Mouse (Mus musculus): ENCODE measurements at regions not wholly inside any gene's neighbourhood (a gene's known extent, or its start where the extent isn't known, plus 50 kb on each side); places are given as distances from the start of the nearest gene placed in this dataset.

GRCm38 (mm10) chr1:75786173-75786820, 240.2 kb downstream of the Slc4a3 start:
- 43% methylated on average over 10 of the region's 10 CpGs for WGBS
- peak; percentile 34; the same call in 1 of the 2 replicates for ATAC-seq

DNA sequence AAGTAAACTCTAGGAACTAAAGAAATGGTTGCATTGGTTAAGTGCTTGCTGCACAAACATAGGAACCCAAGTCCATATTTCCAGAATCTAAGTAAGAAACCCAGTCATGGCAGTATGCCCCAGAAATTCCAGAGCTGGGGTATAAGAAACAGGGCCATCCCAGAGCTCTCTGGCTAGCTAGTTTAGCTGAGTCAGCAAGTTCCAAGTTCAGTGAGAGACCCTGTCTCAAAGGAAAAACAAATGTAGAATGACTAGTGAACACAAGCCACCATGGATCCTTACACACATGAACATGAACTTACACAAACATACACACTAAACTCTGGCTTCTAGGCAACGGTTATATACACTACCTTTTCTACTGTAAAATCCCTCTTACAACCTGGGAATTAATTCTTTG, 245.4 kb downstream of the Slc4a3 start:
- no peaks in the 10 kb centered on the region for H3K36me3 ChIP-seq
- ATAC-seq, result no peak
- H3K4me3 ChIP-seq (replicated peaks), result no peak overlapping the region
- peaks cover 6% of the 10 kb centered on the region; the same call in 1 of the 2 replicates for H3K9me3 ChIP-seq
- H3K27ac ChIP-seq, result no peak overlapping the region
- no peak overlapping the region for H3K4me2 ChIP-seq (replicated peaks)
- WGBS, result 80% methylated on average over 1 of the region's 1 CpGs
- H3K27me3 ChIP-seq, result no peaks in the 10 kb centered on the region
- H3K9ac ChIP-seq (replicated peaks), result no peak overlapping the region
- H3K4me1 ChIP-seq (replicated peaks), result no peaks in the 10 kb centered on the region

More at GRCm38 (mm10) chr1:75786173-75786820, 240.2 kb downstream of the Slc4a3 start:
- no peaks in the 10 kb centered on the region for H3K4me1 ChIP-seq (replicated peaks)
- H3K4me2 ChIP-seq (replicated peaks), result no peak overlapping the region
- no peak overlapping the region for H3K4me3 ChIP-seq (replicated peaks)
- no peaks in the 10 kb centered on the region for H3K36me3 ChIP-seq
- no peaks in the 10 kb centered on the region for H3K27me3 ChIP-seq
- H3K27ac ChIP-seq, result no peak overlapping the region
- no peak overlapping the region for H3K9ac ChIP-seq (replicated peaks)
- no peaks in the 10 kb centered on the region for H3K9me3 ChIP-seq

GRCm38 (mm10) chr1:75797793-75798192, 251.7 kb downstream of the Slc4a3 start:
- H3K27me3 ChIP-seq, result 0 out of 2 replicates have a peak, but pooled peaks cover 4% of the 10 kb centered on the region
- H3K36me3 ChIP-seq, result no peaks in the 10 kb centered on the region
- no peak overlapping the region for H3K9ac ChIP-seq (replicated peaks)
- H3K9me3 ChIP-seq, result peaks cover 3% of the 10 kb centered on the region; the same call in 1 of the 2 replicates
- H3K4me2 ChIP-seq (replicated peaks), result no peak overlapping the region
- WGBS, result 30% methylated on average over 6 of the region's 6 CpGs
- H3K4me3 ChIP-seq (replicated peaks), result no peak overlapping the region
- H3K4me1 ChIP-seq (replicated peaks), result peaks cover 18% of the 10 kb centered on the region
- no peak overlapping the region for H3K27ac ChIP-seq
- peak; percentile 63; the same call in 1 of the 2 replicates for ATAC-seq

- H3K4me1 ChIP-seq (replicated peaks), result peaks cover 23% of the 10 kb centered on the region
- H3K36me3 ChIP-seq, result no peaks in the 10 kb centered on the region
- 0 out of 2 replicates have a peak, but pooled peaks cover 4% of the 10 kb centered on the region for H3K27me3 ChIP-seq
- WGBS, result 66% methylated on average over 6 of the region's 6 CpGs
- no peaks in the 10 kb centered on the region for H3K9me3 ChIP-seq
- no peak overlapping the region for H3K4me3 ChIP-seq (replicated peaks)
- ATAC-seq, result 0 out of 2 replicates have a peak, but pooled peaks have one; percentile 30
- H3K4me2 ChIP-seq (replicated peaks), result no peak overlapping the region
- no peak overlapping the region for H3K9ac ChIP-seq (replicated peaks)
- no peak overlapping the region for H3K27ac ChIP-seq
These were observed 252.5 kb downstream of the Slc4a3 start for GRCm38 (mm10) chr1:75798375-75799099.

- Histone ChIP-seq H3K36me3 (no peaks in the 10 kb centered on the region), H3K27me3 (0 out of 2 replicates have a peak, but pooled peaks cover 4% of the 10 kb centered on the region), H3K27ac (no peak overlapping the region), H3K9me3 (no peaks in the 10 kb centered on the region), H3K4me1 (replicated peaks) (peaks cover 21% of the 10 kb centered on the region), H3K4me2 (replicated peaks) (no peak overlapping the region), H3K4me3 (replicated peaks) (no peak overlapping the region), H3K9ac (replicated peaks) (no peak overlapping the region)
- WGBS, result 15% methylated on average over 2 of the region's 2 CpGs
- 0 out of 2 replicates have a peak, but pooled peaks have one; percentile 43 for ATAC-seq
These were observed 258.4 kb downstream of the Slc4a3 start for GRCm38 (mm10) chr1:75804473-75804872.

DNA sequence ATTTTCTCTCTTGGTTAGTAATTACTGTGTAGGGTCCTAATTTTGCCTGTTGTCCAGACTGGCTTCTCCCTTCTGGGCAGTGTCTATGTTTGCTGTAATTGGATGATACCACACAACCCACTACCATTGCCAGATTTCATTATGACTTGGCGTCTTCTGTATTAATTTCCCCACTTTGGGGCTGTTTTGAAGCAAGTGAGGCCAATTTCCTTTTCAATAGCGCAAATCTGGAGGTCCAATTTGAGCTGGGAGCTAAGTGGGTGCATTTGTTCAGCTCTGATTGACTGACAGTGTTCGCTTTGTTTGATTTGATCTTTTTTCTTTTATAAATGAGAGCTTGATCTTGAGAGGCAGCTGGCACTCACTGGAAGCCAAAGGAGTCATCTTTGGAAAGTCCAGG, 266.4 kb downstream of the Slc4a3 start:
- WGBS, result 67% methylated on average over 3 of the region's 3 CpGs
- H3K4me3 ChIP-seq (replicated peaks), result no peak overlapping the region
- no peak overlapping the region for H3K4me2 ChIP-seq (replicated peaks)
- ATAC-seq, result no peak
- H3K27ac ChIP-seq, result no peak overlapping the region
- H3K4me1 ChIP-seq (replicated peaks), result no peaks in the 10 kb centered on the region
- no peaks in the 10 kb centered on the region for H3K9me3 ChIP-seq
- no peak overlapping the region for H3K9ac ChIP-seq (replicated peaks)
- H3K27me3 ChIP-seq, result no peaks in the 10 kb centered on the region
- H3K36me3 ChIP-seq, result no peaks in the 10 kb centered on the region

DNA sequence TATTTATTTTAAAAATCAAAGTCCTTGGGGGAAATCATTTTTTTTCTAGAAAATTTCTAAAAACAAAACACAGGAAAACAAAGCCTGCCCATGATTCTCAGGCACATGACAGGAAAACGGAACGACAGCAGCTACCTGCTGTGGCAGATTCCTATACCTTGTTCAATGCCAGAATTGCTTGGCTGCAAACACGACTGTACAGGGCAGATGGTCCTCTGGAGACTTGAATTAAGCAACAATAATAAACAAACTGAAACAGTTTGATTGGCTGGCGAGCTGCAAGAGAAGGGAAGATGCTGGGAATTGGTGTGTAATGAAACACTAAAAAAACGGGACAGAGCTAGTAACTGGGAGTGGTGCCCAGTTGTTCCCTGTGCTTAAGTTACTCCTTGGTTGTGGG, 280.1 kb downstream of the Slc4a3 start:
- Histone ChIP-seq H3K27ac (no peak overlapping the region), H3K4me1 (replicated peaks) (no peaks in the 10 kb centered on the region), H3K36me3 (no peaks in the 10 kb centered on the region), H3K9me3 (no peaks in the 10 kb centered on the region), H3K27me3 (0 out of 2 replicates have a peak, but pooled peaks cover 3% of the 10 kb centered on the region), H3K4me3 (replicated peaks) (no peak overlapping the region), H3K4me2 (replicated peaks) (no peak overlapping the region), H3K9ac (replicated peaks) (no peak overlapping the region)
- 75% methylated on average over 5 of the region's 5 CpGs for WGBS
- ATAC-seq, result no peak

DNA sequence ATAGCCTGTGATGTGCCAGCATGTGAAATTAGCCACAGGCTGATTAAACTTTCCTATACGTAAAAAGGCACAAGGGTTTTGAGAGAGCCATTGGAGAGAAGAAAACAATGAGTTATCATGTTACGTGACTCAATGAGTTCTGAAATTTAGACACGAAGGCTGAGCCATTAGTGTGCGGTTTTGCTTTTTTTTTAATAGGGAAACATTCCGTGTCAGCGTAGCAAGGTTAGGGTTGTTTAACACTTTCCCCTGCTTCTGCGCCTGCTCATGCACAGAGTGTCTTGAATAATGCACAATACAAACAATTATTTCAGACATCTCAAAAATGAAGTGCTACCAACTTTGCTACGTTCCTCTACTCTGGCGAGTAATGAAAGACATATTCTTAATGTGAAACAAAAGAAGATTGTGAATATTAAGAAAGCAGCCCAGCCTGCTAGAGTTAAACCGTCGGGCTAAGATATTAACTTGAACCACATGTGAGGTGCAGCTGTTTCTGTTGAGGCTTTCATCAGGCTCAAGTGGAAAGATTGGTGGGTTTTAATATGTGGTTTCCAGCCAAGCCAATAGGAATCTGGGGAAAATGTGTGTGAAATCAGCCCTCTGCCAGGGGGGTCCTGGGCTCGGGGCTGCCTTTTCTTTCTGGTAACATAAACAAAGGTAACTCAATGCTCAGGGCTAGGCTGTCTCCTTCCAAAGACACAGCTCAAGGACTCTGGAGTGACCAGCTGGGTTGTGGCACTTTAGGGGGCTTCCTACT, 287.2 kb downstream of the Slc4a3 start:
- Histone ChIP-seq H3K9me3 (no peaks in the 10 kb centered on the region), H3K4me2 (replicated peaks) (no peak overlapping the region), H3K4me1 (replicated peaks) (no peaks in the 10 kb centered on the region), H3K27ac (no peak overlapping the region), H3K27me3 (0 out of 2 replicates have a peak, but pooled peaks cover 9% of the 10 kb centered on the region), H3K4me3 (replicated peaks) (no peak overlapping the region), H3K36me3 (no peaks in the 10 kb centered on the region), H3K9ac (replicated peaks) (no peak overlapping the region)
- no peak for ATAC-seq
- 67% methylated on average over 12 of the region's 12 CpGs for WGBS

DNA sequence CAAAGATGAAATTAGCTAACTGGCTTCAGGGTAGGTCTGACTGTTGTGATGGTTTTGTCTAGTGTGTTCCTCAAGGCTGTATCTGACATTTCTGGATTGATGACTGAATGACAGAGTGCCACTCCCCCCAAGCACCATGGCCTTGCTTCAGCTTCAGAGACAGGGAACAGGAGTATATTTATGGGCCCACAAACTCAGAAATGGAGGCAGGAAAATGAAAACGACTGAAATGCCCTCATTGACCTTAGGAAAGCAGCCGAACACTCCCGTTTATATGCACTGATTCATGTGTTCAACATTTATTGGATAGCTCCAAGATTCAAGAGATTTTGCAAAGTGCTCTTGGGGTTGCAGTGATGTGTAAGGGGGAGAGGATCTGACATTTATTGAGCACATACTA, 288.3 kb downstream of the Slc4a3 start:
- no peaks in the 10 kb centered on the region for H3K4me1 ChIP-seq (replicated peaks)
- ATAC-seq, result no peak
- H3K4me2 ChIP-seq (replicated peaks), result no peak overlapping the region
- H3K36me3 ChIP-seq, result no peaks in the 10 kb centered on the region
- H3K9me3 ChIP-seq, result no peaks in the 10 kb centered on the region
- no peak overlapping the region for H3K4me3 ChIP-seq (replicated peaks)
- WGBS, result 86% methylated on average over 3 of the region's 3 CpGs
- H3K9ac ChIP-seq (replicated peaks), result no peak overlapping the region
- H3K27ac ChIP-seq, result no peak overlapping the region
- peaks cover 19% of the 10 kb centered on the region; the same call in 1 of the 2 replicates for H3K27me3 ChIP-seq

- H3K27ac ChIP-seq, result no peak overlapping the region
- WGBS, result 89% methylated on average over 11 of the region's 11 CpGs
- H3K4me1 ChIP-seq (replicated peaks), result 0 out of 2 replicates have a peak, but pooled peaks cover 11% of the 10 kb centered on the region
- no peak overlapping the region for H3K4me2 ChIP-seq (replicated peaks)
- no peaks in the 10 kb centered on the region for H3K9me3 ChIP-seq
- ATAC-seq, result no peak
- H3K27me3 ChIP-seq, result peaks cover 35% of the 10 kb centered on the region
- H3K9ac ChIP-seq (replicated peaks), result no peak overlapping the region
- H3K36me3 ChIP-seq, result no peaks in the 10 kb centered on the region
- no peak overlapping the region for H3K4me3 ChIP-seq (replicated peaks)
These were observed 293.6 kb downstream of the Slc4a3 start for GRCm38 (mm10) chr1:75839551-75840223.

GRCm38 (mm10) chr1:75842396-75842795, 296.3 kb downstream of the Slc4a3 start:
- H3K4me3 ChIP-seq (replicated peaks), result no peak overlapping the region
- WGBS, result 41% methylated on average over 4 of the region's 4 CpGs
- peaks cover 15% of the 10 kb centered on the region for H3K4me1 ChIP-seq (replicated peaks)
- no peak overlapping the region for H3K4me2 ChIP-seq (replicated peaks)
- H3K9me3 ChIP-seq, result no peaks in the 10 kb centered on the region
- no peaks in the 10 kb centered on the region for H3K36me3 ChIP-seq
- H3K27ac ChIP-seq, result no peak overlapping the region
- peaks cover 27% of the 10 kb centered on the region for H3K27me3 ChIP-seq
- ATAC-seq, result no peak
- no peak overlapping the region for H3K9ac ChIP-seq (replicated peaks)
